Mouse (Mus musculus): ENCODE measurements at regions not wholly inside any gene's neighbourhood (a gene's known extent, or its start where the extent isn't known, plus 50 kb on each side); places are given as distances from the start of the nearest gene placed in this dataset.
A peak's percentile ranks its signal among the peaks of the same experiment; 100 is the strongest.

DNA sequence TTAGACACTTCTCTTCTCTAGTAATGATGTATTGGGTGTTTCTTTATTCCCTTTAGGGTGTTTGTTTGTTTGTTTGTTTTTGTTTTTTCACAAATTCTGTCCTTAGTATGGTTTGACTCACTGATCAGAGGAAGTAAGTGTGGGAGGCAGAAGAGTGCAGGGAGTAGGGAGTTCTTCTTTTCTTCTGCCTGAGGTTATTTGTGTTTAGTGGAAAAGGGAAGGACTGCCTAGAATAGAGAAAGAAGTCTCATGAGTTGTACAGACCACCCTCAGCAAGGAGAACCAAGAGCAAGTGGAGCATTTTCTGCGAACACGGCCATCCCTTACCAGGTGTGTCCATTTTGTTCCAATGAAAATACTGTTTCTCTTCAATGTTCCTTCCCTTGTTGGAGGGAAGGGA lies 253.9 kb downstream of the Ptprc start:
- no peak overlapping the region for H3K9ac ChIP-seq (ENCODE audit: low read depth, low read length)
- no peak overlapping the region for H3K4me2 ChIP-seq (replicated peaks; ENCODE audit: low read depth, low read length)
- H3K27me3 ChIP-seq (ENCODE audit: control insufficient read depth, insufficient read depth, low read length) = no peaks in the 10 kb centered on the region
- H3K27ac ChIP-seq (ENCODE audit: low read depth, low read length) = no peak overlapping the region
- ATAC-seq (ENCODE audit: low FRiP score) (no peak), DNase-seq (ENCODE audit: low spot score) (no peak)
- H3K9me3 ChIP-seq (ENCODE audit: control insufficient read depth, low read length) = no peaks in the 10 kb centered on the region
- peaks cover 3% of the 10 kb centered on the region; the same call in 1 of the 2 replicates for H3K4me1 ChIP-seq (replicated peaks; ENCODE audit: control insufficient read depth, insufficient read depth, low read length)
- H3K36me3 ChIP-seq (ENCODE audit: control insufficient read depth, insufficient read depth, low read length) = no peaks in the 10 kb centered on the region
- 88% methylated on average over 2 of the region's 2 CpGs for WGBS
- no peak overlapping the region for H3K4me3 ChIP-seq (ENCODE audit: low read depth, low read length)

DNA sequence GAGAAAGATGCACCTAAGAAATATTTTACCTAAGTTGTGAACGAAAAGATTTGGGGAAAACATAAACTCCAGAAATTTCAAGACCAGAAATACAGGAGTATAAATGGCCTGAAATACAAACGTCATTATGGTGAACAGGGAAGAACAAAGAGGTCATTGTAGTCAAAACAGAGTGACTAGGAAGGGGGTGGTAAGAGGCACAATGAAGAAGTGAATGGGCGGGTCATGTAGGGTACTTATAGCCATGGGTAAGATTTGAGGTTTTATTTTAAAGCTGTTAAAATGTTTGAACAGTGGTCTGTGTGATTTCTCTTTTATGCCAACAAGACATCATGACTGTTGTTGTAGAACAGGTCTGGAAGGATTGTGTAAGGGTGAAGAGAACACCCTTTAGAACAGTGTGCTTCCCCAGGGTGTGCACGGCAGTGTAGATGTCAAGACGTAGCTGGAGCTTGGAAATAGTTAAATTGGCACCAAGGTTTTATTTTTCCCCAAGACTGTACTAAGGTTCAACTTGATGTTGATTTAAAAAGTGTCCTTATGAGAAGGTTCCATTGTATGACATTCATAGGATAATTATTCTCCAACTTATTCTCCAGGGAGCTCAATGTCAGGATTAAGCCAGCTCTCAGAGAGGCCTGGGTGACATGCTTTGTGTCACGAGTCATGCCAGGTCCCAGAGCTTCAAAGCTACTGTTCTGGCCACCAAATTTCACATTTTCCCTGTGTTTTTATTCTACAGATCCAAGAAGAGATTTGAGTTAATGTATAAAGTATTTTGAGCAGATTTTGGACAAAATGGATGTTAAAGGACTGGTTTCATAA lies 255.6 kb downstream of the Ptprc start:
- Histone ChIP-seq H3K27me3 (ENCODE audit: control insufficient read depth, insufficient read depth, low read length) (no peaks in the 10 kb centered on the region), H3K4me1 (replicated peaks; ENCODE audit: control insufficient read depth, insufficient read depth, low read length) (no peaks in the 10 kb centered on the region), H3K4me2 (replicated peaks; ENCODE audit: low read depth, low read length) (no peak overlapping the region), H3K27ac (ENCODE audit: low read depth, low read length) (no peak overlapping the region), H3K4me3 (ENCODE audit: low read depth, low read length) (no peak overlapping the region), H3K9ac (ENCODE audit: low read depth, low read length) (no peak overlapping the region), H3K9me3 (ENCODE audit: control insufficient read depth, low read length) (no peaks in the 10 kb centered on the region), H3K36me3 (ENCODE audit: control insufficient read depth, insufficient read depth, low read length) (no peaks in the 10 kb centered on the region)
- no peak for ATAC-seq (ENCODE audit: low FRiP score)
- DNase-seq (ENCODE audit: low spot score) = no peak
- WGBS = 67% methylated on average over 6 of the region's 6 CpGs

DNA sequence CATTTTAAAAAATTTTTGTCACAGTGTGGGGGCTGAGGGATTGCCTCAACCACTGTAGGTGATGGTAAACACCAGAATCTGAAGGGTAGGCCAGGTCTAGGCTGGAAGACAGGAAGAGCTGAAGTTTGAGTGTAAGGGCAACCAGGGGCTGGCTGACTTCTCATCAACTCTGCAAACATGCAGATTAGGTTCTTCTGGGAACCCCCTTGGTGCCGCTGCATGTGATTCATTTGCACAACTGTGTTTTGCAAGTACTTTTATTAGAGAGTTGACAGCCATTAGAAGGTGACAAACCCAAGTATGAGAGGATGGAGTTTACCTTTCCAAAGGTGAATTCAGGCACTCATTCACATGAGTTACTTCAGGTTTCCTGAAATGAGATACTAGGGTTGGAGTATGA lies 258.1 kb downstream of the Ptprc start:
- Histone ChIP-seq H3K9me3 (ENCODE audit: control insufficient read depth, low read length) (no peaks in the 10 kb centered on the region), H3K4me3 (ENCODE audit: low read depth, low read length) (no peak overlapping the region), H3K9ac (ENCODE audit: low read depth, low read length) (no peak overlapping the region), H3K27ac (ENCODE audit: low read depth, low read length) (no peak overlapping the region), H3K36me3 (ENCODE audit: control insufficient read depth, insufficient read depth, low read length) (no peaks in the 10 kb centered on the region), H3K4me2 (replicated peaks; ENCODE audit: low read depth, low read length) (no peak overlapping the region), H3K27me3 (ENCODE audit: control insufficient read depth, insufficient read depth, low read length) (no peaks in the 10 kb centered on the region), H3K4me1 (replicated peaks; ENCODE audit: control insufficient read depth, insufficient read depth, low read length) (no peaks in the 10 kb centered on the region)
- 77% methylated on average over 1 of the region's 1 CpGs for WGBS
- ATAC-seq (ENCODE audit: low FRiP score) = no peak
- DNase-seq (ENCODE audit: low spot score) = no peak

DNA sequence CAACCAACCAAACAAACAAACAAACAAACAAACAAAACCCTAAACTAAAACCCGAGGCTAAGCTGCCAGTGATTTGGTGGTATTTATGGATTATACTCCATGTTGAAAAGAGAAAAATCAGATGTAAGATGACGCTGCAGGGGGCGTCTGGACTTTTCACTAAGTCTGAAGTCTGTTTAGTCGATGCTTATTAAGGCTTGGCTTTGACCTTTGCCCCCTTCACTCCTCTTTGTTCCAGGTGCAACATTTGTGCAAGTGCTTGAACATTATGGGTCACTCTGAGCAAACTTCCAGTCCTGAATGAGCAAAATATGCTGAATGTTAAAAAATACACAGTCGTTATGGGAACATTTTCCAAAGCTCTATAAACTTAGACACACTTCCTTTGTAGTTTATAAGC lies 268.6 kb downstream of the Ptprc start:
- H3K27ac ChIP-seq (ENCODE audit: low read depth, low read length) = no peak overlapping the region
- no peak overlapping the region for H3K9ac ChIP-seq (ENCODE audit: low read depth, low read length)
- H3K4me2 ChIP-seq (replicated peaks; ENCODE audit: low read depth, low read length) = no peak overlapping the region
- no peaks in the 10 kb centered on the region for H3K36me3 ChIP-seq (ENCODE audit: control insufficient read depth, insufficient read depth, low read length)
- DNase-seq (ENCODE audit: low spot score) (peak; percentile 35), ATAC-seq (ENCODE audit: low FRiP score) (no peak)
- no peak overlapping the region for H3K4me3 ChIP-seq (ENCODE audit: low read depth, low read length)
- no peaks in the 10 kb centered on the region for H3K4me1 ChIP-seq (replicated peaks; ENCODE audit: control insufficient read depth, insufficient read depth, low read length)
- no peaks in the 10 kb centered on the region for H3K9me3 ChIP-seq (ENCODE audit: control insufficient read depth, low read length)
- H3K27me3 ChIP-seq (ENCODE audit: control insufficient read depth, insufficient read depth, low read length) = no peaks in the 10 kb centered on the region
- WGBS = 59% methylated on average over 5 of the region's 5 CpGs

DNA sequence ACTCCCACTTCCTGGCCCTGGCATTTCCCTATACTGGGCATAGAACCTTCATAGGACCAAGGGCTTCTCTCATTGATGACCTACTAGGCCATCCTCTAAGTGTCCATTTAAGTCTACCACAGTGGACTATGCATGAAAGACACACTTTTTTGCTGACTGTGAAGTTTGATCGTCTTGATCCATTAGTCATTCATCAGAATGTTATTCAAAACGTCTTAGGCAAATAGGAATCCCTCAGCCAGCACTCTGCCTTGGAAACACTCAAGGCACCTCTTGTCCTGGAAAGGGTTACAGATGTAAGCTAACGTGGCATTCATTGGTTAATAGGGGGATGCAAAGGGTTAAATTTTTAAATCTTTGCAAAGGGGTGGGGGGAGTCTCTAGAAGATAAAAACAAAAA lies 269.0 kb downstream of the Ptprc start:
- Histone ChIP-seq H3K4me1 (replicated peaks; ENCODE audit: control insufficient read depth, insufficient read depth, low read length) (no peaks in the 10 kb centered on the region), H3K27ac (ENCODE audit: low read depth, low read length) (no peak overlapping the region), H3K36me3 (ENCODE audit: control insufficient read depth, insufficient read depth, low read length) (no peaks in the 10 kb centered on the region), H3K27me3 (ENCODE audit: control insufficient read depth, insufficient read depth, low read length) (no peaks in the 10 kb centered on the region), H3K4me3 (ENCODE audit: low read depth, low read length) (no peak overlapping the region), H3K9ac (ENCODE audit: low read depth, low read length) (no peak overlapping the region), H3K4me2 (replicated peaks; ENCODE audit: low read depth, low read length) (no peak overlapping the region), H3K9me3 (ENCODE audit: control insufficient read depth, low read length) (no peaks in the 10 kb centered on the region)
- ATAC-seq (ENCODE audit: low FRiP score) (no peak), DNase-seq (ENCODE audit: low spot score) (peak; percentile 10)
- WGBS = 46% methylated on average over 3 of the region's 3 CpGs

DNA sequence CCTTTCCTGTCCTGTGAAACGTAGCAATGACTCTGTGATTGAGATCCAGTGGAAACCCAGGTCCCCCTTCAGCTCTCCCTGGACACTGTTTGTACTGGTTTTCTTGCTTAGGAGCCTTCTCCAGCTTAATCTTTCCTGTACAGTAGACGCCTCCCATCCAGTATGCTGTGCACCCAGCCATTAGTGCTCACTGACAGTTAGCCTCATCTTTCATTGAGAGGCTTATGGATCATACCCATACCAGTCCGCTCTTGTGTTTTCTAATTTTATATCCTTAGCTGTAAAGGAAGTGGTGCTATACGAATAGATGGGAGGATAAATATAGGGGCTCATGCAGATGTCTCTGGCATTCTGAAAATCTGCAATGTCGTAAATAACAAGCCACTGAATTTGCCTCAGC lies 269.9 kb downstream of the Ptprc start:
- WGBS = 78% methylated on average over 5 of the region's 5 CpGs
- no peak for DNase-seq (ENCODE audit: low spot score)
- Histone ChIP-seq H3K4me1 (replicated peaks; ENCODE audit: control insufficient read depth, insufficient read depth, low read length) (no peaks in the 10 kb centered on the region), H3K4me2 (replicated peaks; ENCODE audit: low read depth, low read length) (no peak overlapping the region), H3K9ac (ENCODE audit: low read depth, low read length) (no peak overlapping the region), H3K27ac (ENCODE audit: low read depth, low read length) (no peak overlapping the region), H3K36me3 (ENCODE audit: control insufficient read depth, insufficient read depth, low read length) (no peaks in the 10 kb centered on the region), H3K9me3 (ENCODE audit: control insufficient read depth, low read length) (no peaks in the 10 kb centered on the region), H3K27me3 (ENCODE audit: control insufficient read depth, insufficient read depth, low read length) (no peaks in the 10 kb centered on the region), H3K4me3 (ENCODE audit: low read depth, low read length) (no peak overlapping the region)
- no peak for ATAC-seq (ENCODE audit: low FRiP score)

DNA sequence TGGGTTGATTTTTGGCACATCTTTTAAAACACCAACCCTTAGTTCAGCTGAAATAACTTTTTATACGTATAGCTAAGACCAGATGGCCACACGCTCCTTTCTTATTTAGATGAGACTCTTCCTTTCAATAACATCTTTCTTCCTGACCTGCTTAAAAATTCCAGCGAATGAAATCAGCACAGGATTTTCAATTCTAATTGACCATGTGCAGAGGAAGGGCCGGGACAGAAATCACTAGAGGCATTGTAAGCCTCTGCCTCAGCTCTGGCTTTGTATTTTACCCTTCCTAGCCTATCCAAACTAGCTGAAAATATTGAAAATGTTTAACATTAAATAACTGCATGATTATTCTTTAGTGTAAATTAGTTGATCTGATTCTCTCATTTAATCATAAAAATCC lies 272.2 kb downstream of the Ptprc start:
- H3K36me3 ChIP-seq (ENCODE audit: control insufficient read depth, insufficient read depth, low read length) = no peaks in the 10 kb centered on the region
- H3K9me3 ChIP-seq (ENCODE audit: control insufficient read depth, low read length) = no peaks in the 10 kb centered on the region
- DNase-seq (ENCODE audit: low spot score) (peak; percentile 43), ATAC-seq (ENCODE audit: low FRiP score) (no peak)
- 23% methylated on average over 4 of the region's 4 CpGs for WGBS
- no peaks in the 10 kb centered on the region for H3K27me3 ChIP-seq (ENCODE audit: control insufficient read depth, insufficient read depth, low read length)
- H3K9ac ChIP-seq (ENCODE audit: low read depth, low read length) = no peak overlapping the region
- no peak overlapping the region for H3K27ac ChIP-seq (ENCODE audit: low read depth, low read length)
- no peaks in the 10 kb centered on the region for H3K4me1 ChIP-seq (replicated peaks; ENCODE audit: control insufficient read depth, insufficient read depth, low read length)
- H3K4me3 ChIP-seq (ENCODE audit: low read depth, low read length) = no peak overlapping the region
- no peak overlapping the region for H3K4me2 ChIP-seq (replicated peaks; ENCODE audit: low read depth, low read length)

DNA sequence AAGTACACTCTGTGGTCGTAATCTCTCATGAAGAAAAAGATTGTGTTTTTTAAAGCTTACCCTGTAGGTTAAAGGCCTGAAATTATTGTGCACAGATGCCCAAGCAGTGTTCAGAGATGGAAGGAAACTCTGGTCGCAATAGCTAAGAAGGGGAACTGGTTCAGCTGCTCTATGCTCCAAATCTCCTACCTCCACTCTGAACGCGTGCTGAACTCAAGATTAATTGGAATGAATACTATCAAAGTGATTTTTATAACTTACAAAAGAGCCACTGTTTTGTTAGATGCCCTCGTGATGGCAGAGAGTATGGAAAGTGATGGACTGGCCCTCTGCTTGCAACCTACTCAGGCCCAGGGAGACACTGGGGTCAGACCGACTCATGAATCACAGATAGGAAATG lies 272.6 kb downstream of the Ptprc start:
- Histone ChIP-seq H3K27ac (ENCODE audit: low read depth, low read length) (peak overlapping the region; percentile 61), H3K4me3 (ENCODE audit: low read depth, low read length) (peak overlapping the region; percentile 62; the same call in 1 of the 2 replicates), H3K4me2 (replicated peaks; ENCODE audit: low read depth, low read length) (peak overlapping the region; percentile 33), H3K9ac (ENCODE audit: low read depth, low read length) (no peak overlapping the region; the same call in 1 of the 2 replicates), H3K36me3 (ENCODE audit: control insufficient read depth, insufficient read depth, low read length) (no peaks in the 10 kb centered on the region), H3K9me3 (ENCODE audit: control insufficient read depth, low read length) (no peaks in the 10 kb centered on the region), H3K4me1 (replicated peaks; ENCODE audit: control insufficient read depth, insufficient read depth, low read length) (no peaks in the 10 kb centered on the region), H3K27me3 (ENCODE audit: control insufficient read depth, insufficient read depth, low read length) (no peaks in the 10 kb centered on the region)
- WGBS = 42% methylated on average over 6 of the region's 6 CpGs
- DNase-seq (ENCODE audit: low spot score) = peak; percentile 40
- ATAC-seq (ENCODE audit: low FRiP score) = no peak

DNA sequence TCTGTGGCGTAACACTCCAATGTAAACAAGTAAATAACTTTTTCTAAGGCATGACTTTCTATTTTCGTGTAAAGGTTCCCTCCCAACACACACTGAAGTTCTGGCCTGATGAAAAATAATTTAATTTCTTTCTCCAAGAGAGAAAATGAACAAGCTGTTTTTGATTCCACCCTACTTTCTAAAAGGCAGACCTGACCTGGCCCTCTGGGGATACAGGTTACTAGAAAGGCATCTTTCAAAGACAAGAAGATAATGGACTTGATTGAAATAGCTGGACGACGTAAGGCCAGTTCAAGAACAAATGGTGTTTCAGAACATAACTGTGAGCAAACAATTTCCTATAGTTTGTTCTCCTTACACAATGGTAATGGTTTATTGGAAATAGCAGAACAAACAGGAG lies 273.5 kb downstream of the Ptprc start:
- H3K4me3 ChIP-seq (ENCODE audit: low read depth, low read length) = peak overlapping the region; percentile 62
- peak overlapping the region; percentile 33 for H3K4me2 ChIP-seq (replicated peaks; ENCODE audit: low read depth, low read length)
- no peaks in the 10 kb centered on the region for H3K36me3 ChIP-seq (ENCODE audit: control insufficient read depth, insufficient read depth, low read length)
- peak; percentile 6 for DNase-seq (ENCODE audit: low spot score)
- peak overlapping the region; percentile 16; the same call in 1 of the 2 replicates for H3K9ac ChIP-seq (ENCODE audit: low read depth, low read length)
- H3K4me1 ChIP-seq (replicated peaks; ENCODE audit: control insufficient read depth, insufficient read depth, low read length) = no peaks in the 10 kb centered on the region
- H3K9me3 ChIP-seq (ENCODE audit: control insufficient read depth, low read length) = no peaks in the 10 kb centered on the region
- no peaks in the 10 kb centered on the region for H3K27me3 ChIP-seq (ENCODE audit: control insufficient read depth, insufficient read depth, low read length)
- ATAC-seq (ENCODE audit: low FRiP score) = no peak
- WGBS = 45% methylated on average over 4 of the region's 4 CpGs
- peak overlapping the region; percentile 61 for H3K27ac ChIP-seq (ENCODE audit: low read depth, low read length)

Data from hindbrain, embryonic 11.5 days (tissue).